Mouse (Mus musculus): ENCODE data around the gene Wasf3.

Gene Wasf3

DNA sequence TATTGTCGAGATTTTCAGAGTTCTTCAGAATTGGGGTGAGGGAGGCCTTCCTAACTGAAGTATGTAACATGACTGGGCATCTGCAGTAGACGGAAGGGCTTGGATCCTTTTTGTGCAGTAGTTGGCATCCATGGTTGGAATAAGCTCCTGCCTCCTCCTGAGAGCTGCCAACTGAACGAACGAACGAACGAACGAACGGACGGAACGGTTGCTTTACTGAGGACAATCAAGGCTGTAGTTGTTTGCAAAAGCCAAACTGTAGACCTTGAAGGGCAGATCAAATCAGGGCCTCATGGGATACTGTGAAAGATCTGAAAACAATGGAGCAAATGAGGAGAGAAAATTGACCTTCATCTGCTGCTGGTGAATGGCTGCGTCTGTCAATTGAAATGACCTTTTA lies 17.5 kb downstream of the Wasf3 start:
- no peak for DNase-seq

- no peak for DNase-seq
Observed at GRCm38 (mm10) chr5:146403923-146404322, 19.1 kb downstream of the Wasf3 start.

- no peak for DNase-seq
Observed at GRCm38 (mm10) chr5:146406133-146406532, 21.3 kb downstream of the Wasf3 start.

GRCm38 (mm10) chr5:146407791-146408190 lies 23.0 kb downstream of the Wasf3 start:
- no peak for DNase-seq

DNA sequence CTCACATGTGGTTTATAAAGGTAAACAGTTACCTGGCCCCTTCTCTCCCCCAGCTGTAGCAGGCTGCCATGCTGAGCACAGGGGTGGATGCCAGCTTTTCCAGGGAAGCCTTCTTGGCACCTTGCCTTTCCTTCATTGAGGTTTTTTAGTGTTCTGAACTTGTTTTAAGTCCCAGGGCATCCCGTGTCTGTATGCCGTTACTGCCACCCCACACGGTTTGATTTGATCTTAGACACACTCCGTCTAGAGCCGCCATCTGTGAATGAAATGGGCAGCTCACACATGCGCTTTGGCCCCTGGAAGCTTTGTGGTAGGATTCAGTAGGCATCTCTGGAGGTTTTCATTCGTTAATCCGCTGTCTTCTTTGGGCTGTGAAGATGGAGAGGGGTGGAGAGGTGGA lies 23.8 kb downstream of the Wasf3 start:
- no peak for DNase-seq

DNA sequence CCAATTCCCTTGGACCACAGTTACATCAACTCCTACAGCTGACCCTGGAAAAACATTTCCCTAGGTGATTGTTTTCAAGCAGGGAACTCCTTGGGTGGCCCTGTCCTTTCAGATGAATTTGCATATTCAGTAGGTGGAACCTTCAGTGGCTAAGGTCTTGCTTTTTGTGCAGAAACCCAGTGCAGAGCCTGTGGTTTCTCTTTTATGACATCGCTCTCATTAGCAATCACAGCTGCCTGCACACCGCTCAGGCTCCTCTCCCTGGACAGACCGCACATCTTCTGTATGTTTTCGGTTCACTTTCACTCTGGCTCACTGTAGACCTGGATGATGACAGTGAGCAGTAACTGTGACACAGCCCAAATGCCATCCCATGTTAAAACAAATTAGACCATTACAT lies 26.0 kb downstream of the Wasf3 start:
- no peak for DNase-seq

GRCm38 (mm10) chr5:146412743-146413430 lies 28.1 kb downstream of the Wasf3 start:
- DNase-seq = peak; percentile 37

DNA sequence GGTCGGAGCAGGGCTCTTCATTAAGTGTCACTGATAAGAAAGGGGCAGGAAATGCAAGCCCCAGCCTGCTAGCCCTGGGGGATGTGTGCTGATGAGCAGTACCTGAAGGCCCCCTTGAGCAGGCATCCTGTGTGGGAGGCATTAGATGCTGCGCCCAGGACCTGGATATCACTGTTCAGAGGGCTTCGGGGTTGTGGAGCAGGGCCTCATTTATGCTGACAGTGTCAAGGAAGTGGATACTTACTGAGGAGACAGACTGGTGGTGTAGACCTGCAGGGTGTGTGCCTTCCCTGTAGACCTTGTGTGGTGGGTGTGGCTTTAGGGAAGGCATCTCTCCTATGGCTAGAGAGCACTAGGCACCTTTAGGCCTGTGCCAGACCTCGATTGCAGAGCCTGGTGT lies 29.8 kb downstream of the Wasf3 start:
- DNase-seq = no peak

- DNase-seq = no peak
Observed at GRCm38 (mm10) chr5:146415218-146415617, 30.4 kb downstream of the Wasf3 start.

GRCm38 (mm10) chr5:146416331-146417110 lies 31.7 kb downstream of the Wasf3 start:
- DNase-seq = no peak

DNA sequence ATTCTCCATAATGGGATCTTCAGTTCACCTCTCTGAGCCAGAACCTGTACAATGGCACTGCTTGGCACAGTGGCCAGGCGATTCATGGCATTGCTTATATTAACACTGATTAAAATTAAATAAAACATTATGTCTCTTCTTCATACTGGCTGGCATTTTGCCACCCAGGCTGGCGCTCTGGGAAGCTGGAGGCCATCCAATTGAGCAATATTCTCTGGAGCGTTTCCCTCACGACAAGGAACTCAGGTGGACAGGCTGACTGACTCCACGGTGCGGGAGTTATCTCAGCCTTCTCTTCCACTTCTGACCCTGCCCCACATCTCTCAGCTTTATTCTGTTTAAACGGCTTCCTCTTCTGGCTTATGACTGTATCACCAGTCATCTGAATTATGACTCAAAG lies 33.3 kb downstream of the Wasf3 start:
- DNase-seq = no peak

- DNase-seq = peak; percentile 33
Observed at GRCm38 (mm10) chr5:146420081-146420480, 35.3 kb downstream of the Wasf3 start.

- DNase-seq = no peak
Observed at GRCm38 (mm10) chr5:146424711-146425326, 40.0 kb downstream of the Wasf3 start.

DNA sequence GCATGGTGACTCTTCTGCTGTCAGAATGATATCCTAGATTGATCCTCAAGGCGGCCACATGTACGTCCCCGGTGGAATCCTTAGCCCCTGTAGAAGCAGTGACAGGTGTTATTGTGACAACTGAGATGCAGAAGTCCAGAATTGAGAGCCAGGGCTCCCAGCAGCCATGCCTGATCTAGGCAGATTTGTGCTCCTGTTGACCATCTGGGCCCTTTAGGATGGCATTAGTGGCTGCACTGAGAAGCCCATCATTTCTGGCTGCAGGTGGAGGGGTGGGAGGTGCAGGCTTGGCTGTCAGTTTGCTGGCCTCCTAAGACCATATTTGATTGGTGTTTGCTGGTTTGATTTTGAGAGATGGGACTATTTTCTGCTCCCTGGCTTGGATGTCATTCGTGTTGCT lies 40.9 kb downstream of the Wasf3 start:
- no peak for DNase-seq

- DNase-seq = no peak
Observed at GRCm38 (mm10) chr5:146428109-146428508, 43.3 kb downstream of the Wasf3 start.

- no peak for DNase-seq
Observed at GRCm38 (mm10) chr5:146431821-146432220, 47.0 kb downstream of the Wasf3 start.

DNA sequence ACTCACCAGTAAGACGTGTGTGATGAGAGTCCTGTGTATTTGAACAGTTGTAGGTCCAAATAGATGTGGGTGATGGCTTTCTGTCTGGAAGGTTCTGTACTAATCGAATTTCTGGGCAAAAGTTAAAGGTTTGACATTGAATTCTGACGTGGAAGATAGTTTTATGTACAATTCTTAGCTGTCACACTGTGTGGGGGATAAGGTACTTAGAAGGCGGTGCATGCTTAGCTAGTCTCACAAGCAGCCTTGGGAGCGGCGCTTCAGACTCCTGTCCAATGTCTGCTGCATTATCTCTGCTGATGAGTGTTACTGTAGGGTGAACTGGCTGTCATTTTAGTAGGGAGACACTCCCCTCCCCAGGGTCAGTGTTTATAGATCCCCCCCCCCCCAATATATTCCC lies 47.7 kb downstream of the Wasf3 start:
- DNase-seq = no peak

DNA sequence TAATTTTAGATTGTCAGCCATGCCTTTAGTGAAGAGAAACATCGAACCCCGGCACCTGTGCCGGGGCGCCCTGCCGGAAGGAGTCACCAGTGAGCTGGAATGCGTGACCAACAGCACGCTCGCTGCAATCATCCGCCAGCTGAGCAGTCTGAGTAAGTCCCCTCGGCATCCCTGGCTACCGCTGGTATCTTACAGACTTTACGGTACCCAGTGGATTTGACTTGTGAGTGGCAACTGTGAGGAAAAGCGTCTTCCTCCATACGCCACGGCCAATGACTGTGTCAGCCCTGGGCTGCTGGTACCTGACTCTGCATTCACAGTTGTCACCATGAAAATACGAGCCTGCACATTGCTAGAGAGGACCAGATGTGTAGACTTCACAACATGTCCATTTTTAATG lies 50.5 kb downstream of the Wasf3 start:
- DNase-seq = no peak

GRCm38 (mm10) chr5:146436796-146437195 lies 52.0 kb downstream of the Wasf3 start:
- DNase-seq = no peak

DNA sequence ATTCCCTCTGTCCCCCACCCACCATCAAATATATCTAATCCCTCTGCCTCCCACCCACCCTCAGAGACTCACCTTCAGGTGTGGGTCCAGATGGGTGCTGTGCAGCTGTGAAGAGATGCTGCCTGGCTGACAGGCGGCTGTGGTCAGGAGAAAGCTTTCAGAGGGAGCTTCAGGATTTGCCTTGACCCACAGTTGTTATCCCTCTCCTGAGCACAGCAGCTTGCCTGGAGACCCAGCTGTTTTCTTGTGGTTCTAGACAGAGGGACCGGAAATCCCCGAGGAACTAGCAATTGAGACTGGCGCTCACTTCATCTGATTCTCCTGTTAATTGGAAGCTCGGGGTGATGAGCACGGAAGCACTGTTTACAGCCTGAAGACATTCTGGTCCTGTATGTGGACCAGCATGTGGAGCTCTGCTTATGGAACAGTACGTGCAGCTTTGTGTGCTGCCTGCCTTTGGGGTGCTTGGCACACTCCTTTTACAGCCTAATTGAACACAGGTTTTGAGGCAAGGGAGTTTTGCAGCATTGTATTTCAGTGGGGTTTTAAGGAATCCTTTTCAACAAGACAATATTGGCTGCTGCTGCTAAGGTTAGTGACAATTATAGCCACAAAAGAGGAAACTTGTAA lies 54.5 kb downstream of the Wasf3 start:
- no peak for DNase-seq

DNA sequence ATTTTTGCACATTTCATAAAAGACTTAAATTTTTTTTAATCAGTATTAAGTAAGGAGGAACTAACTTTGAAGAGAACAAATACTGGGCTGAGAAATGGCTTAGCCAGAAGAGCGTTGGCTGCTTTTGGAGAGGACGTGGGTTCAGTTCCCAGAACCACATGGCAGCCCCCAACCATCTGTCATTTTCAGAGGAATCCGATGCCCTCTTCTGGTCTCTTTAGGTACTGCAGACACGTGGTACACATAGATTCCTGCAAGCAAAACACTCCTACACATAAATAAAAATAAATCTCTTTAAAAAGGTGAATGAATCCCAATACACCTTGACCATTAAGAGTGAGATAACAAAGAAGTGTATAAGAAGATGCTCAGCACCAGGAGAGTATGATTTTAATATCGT lies 55.5 kb downstream of the Wasf3 start:
- DNase-seq = no peak

DNA sequence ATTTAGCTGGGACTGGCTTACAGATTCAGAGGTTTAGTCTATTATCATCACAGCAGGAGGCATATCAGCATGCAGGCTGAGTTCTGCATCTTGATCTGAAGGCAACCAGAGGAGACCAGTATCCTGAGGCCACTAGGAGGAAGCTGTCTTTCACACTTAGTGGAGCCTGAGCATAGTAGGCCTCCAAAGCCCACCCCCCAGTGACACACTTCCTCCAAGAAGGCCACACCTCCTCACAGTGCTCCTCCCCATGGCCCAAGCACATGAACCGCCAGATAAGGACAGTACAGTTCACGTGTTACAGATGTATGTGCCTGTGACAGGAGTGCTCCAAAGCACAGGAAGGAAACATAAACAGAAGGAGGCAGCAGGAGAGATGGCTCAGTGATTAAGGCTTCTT lies 58.0 kb downstream of the Wasf3 start:
- DNase-seq = no peak

DNA sequence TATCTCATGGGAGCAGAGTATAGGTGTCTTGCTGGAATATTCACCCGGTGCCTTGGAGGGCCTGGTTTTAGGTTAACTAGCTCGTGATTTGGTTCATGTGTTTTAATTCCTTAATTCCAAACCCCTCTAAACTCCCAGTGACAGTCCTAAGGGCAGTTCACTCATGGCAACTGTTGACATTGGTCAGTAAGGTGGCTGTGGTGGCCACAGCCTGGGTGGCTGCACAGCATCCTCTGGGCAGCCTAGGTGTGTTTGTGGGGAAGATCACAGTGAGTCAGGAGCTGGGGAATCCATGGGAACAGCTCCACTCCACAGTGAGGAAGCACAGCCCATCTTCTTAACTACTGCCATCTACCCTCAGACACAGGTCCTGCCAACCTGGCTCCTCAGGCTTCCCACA lies 61.8 kb downstream of the Wasf3 start:
- no peak for DNase-seq
